Mouse (Mus musculus) midbrain, embryonic 15.5 days (tissue): ENCODE data around the gene Bcl3. TPM values are rescaled to one million over a fixed set of nuclear protein-coding genes. Genes with fewer than 3 reads are reported as not detected.

ENCODE experiments used
- ATAC-seq: fragments of 200-750 bp; cut with Nextera tagmentation; replicated peaks from 2 replicates; pipeline ENCODE4 v1.8.0; 2017; ENCODE audit warnings: moderate TSS enrichment
- H3K27ac ChIP-seq: fragments of 300-500 bp; sonication (generic); 2 replicates; pipeline ENCODE4 v1.5.1; 2015; ENCODE audit warnings: mild to moderate bottlenecking, inconsistent platforms
- H3K27me3 ChIP-seq: fragments of 300-500 bp; sonication (generic); replicated peaks from 2 replicates; pipeline ENCODE4 v1.6.1; 2015; ENCODE audit warnings: inconsistent platforms
- H3K36me3 ChIP-seq: fragments of 300-500 bp; sonication (generic); replicated peaks from 2 replicates; pipeline ENCODE4 v1.6.1; 2015; ENCODE audit warnings: inconsistent platforms
- H3K4me1 ChIP-seq: fragments of 300-500 bp; sonication (generic); 2 replicates; pipeline ENCODE4 v1.6.1; 2015; ENCODE audit warnings: inconsistent platforms
- H3K4me2 ChIP-seq: fragments of 300-500 bp; sonication (generic); 2 replicates; pipeline ENCODE4 v1.6.1; 2015; ENCODE audit warnings: inconsistent platforms, mild to moderate bottlenecking, moderate library complexity
- H3K4me3 ChIP-seq: fragments of 300-500 bp; sonication (generic); 2 replicates; pipeline ENCODE4 v1.5.1; 2015; ENCODE audit warnings: mild to moderate bottlenecking, inconsistent platforms
- H3K9ac ChIP-seq: fragments of 300-500 bp; sonication (generic); 2 replicates; pipeline ENCODE4 v1.6.1; 2015; ENCODE audit warnings: mild to moderate bottlenecking, inconsistent platforms
- H3K9me3 ChIP-seq: fragments of 300-500 bp; sonication (generic); 2 replicates; pipeline ENCODE4 v1.6.1; 2016; ENCODE audit warnings: inconsistent platforms
- WGBS: fragments of 180-500 bp; shearing (Covaris S2); methylation state at CpG from one replicate; pipeline ENCODE4 v1.1.7; 2015; ENCODE audit warnings: mixed read lengths; 5-methylcytosine and 5-hydroxymethylcytosine counted together
- polyA plus RNA-seq: library from polyadenylated mRNA; unstranded; fragments of >200 nt; fragmentation: Nextera tagmentation; extraction: Ambion mirVana; gene quantifications from 2 replicates; pipeline ENCODE4 v1.2.1, GENCODE M21; 2015

Gene Bcl3
- polyA plus RNA-seq: 0.89 and 1.7 TPM in 2 replicates

- H3K4me2 ChIP-seq: peak within 1 kb of the TSS; percentile 50
- no peak within 1 kb of the TSS for H3K9ac ChIP-seq
- no peaks in the 10 kb centered on the region for H3K9me3 ChIP-seq
- no peak for ATAC-seq
- H3K27ac ChIP-seq: no peak within 1 kb of the TSS
- peaks cover 39% of the 10 kb centered on the region for H3K27me3 ChIP-seq
- WGBS: 2% methylated on average over 36 of the region's 42 CpGs
- H3K4me3 ChIP-seq: peak within 1 kb of the TSS; percentile 26
- H3K36me3 ChIP-seq: no peaks in the 10 kb centered on the region
- H3K4me1 ChIP-seq: peaks cover 6% of the 10 kb centered on the region
Measured at GRCm38 (mm10) chr7:19822604-19823058, at the start of gene Bcl3. Bcl3 (minus strand) TSS chr7:19822770.

GRCm38 (mm10) chr7:19871943-19872601 is 49.5 kb upstream of the Bcl3 start:
- H3K9ac ChIP-seq: no peak overlapping the region
- no peaks in the 10 kb centered on the region for H3K4me1 ChIP-seq
- 47% methylated on average over 5 of the region's 5 CpGs for WGBS
- ATAC-seq: no peak
- H3K4me3 ChIP-seq: no peak overlapping the region
- H3K36me3 ChIP-seq: no peaks in the 10 kb centered on the region
- H3K27ac ChIP-seq: no peak overlapping the region
- H3K4me2 ChIP-seq: no peak overlapping the region
- no peaks in the 10 kb centered on the region for H3K27me3 ChIP-seq
- H3K9me3 ChIP-seq: no peaks in the 10 kb centered on the region

GRCm38 (mm10) chr7:19871137-19871621 is 48.6 kb upstream of the Bcl3 start:
- 72% methylated on average over 10 of the region's 10 CpGs for WGBS
- Histone ChIP-seq H3K36me3 (no peaks in the 10 kb centered on the region), H3K27ac (no peak overlapping the region), H3K9me3 (no peaks in the 10 kb centered on the region), H3K4me1 (no peaks in the 10 kb centered on the region), H3K27me3 (no peaks in the 10 kb centered on the region), H3K4me3 (no peak overlapping the region), H3K4me2 (no peak overlapping the region), H3K9ac (no peak overlapping the region)
- ATAC-seq: no peak

GRCm38 (mm10) chr7:19867751-19868399 is 45.3 kb upstream of the Bcl3 start:
- WGBS: 90% methylated on average over 16 of the region's 16 CpGs
- ATAC-seq: no peak

GRCm38 (mm10) chr7:19866490-19866889 is 43.9 kb upstream of the Bcl3 start:
- Histone ChIP-seq H3K27me3 (no peaks in the 10 kb centered on the region), H3K9me3 (no peaks in the 10 kb centered on the region), H3K36me3 (no peaks in the 10 kb centered on the region), H3K4me3 (no peak overlapping the region), H3K4me1 (no peaks in the 10 kb centered on the region), H3K27ac (no peak overlapping the region), H3K9ac (no peak overlapping the region), H3K4me2 (no peak overlapping the region)
- 91% methylated on average over 6 of the region's 6 CpGs for WGBS
- no peak for ATAC-seq

More at GRCm38 (mm10) chr7:19867751-19868399, 45.3 kb upstream of the Bcl3 start:
- H3K4me2 ChIP-seq: no peak overlapping the region
- H3K36me3 ChIP-seq: no peaks in the 10 kb centered on the region
- H3K9me3 ChIP-seq: no peaks in the 10 kb centered on the region
- H3K4me1 ChIP-seq: no peaks in the 10 kb centered on the region
- H3K27me3 ChIP-seq: no peaks in the 10 kb centered on the region
- H3K4me3 ChIP-seq: no peak overlapping the region
- no peak overlapping the region for H3K9ac ChIP-seq
- H3K27ac ChIP-seq: no peak overlapping the region

- H3K9me3 ChIP-seq: no peaks in the 10 kb centered on the region
- H3K9ac ChIP-seq: no peak overlapping the region
- H3K27ac ChIP-seq: no peak overlapping the region
- no peaks in the 10 kb centered on the region for H3K4me1 ChIP-seq
- H3K36me3 ChIP-seq: no peaks in the 10 kb centered on the region
- no peaks in the 10 kb centered on the region for H3K27me3 ChIP-seq
- ATAC-seq: no peak
- 81% methylated on average over 8 of the region's 8 CpGs for WGBS
- no peak overlapping the region for H3K4me2 ChIP-seq
- H3K4me3 ChIP-seq: no peak overlapping the region
Measured at GRCm38 (mm10) chr7:19865246-19866036, 42.9 kb upstream of the Bcl3 start.

GRCm38 (mm10) chr7:19864241-19864640 is 41.7 kb upstream of the Bcl3 start:
- no peaks in the 10 kb centered on the region for H3K36me3 ChIP-seq
- no peak; the same call in 1 of the 2 replicates for ATAC-seq
- no peaks in the 10 kb centered on the region for H3K27me3 ChIP-seq
- H3K4me2 ChIP-seq: no peak overlapping the region
- H3K4me1 ChIP-seq: no peaks in the 10 kb centered on the region
- no peak overlapping the region for H3K27ac ChIP-seq
- no peak overlapping the region for H3K9ac ChIP-seq
- H3K9me3 ChIP-seq: no peaks in the 10 kb centered on the region
- WGBS: 36% methylated on average over 2 of the region's 2 CpGs
- H3K4me3 ChIP-seq: no peak overlapping the region

GRCm38 (mm10) chr7:19861199-19861598 is 38.6 kb upstream of the Bcl3 start, which contains the start of gene Ceacam16:
Ceacam16 (minus strand) TSS chr7:19861299.
- no peaks in the 10 kb centered on the region for H3K9me3 ChIP-seq
- no peaks in the 10 kb centered on the region for H3K27me3 ChIP-seq
- no peak within 1 kb of the TSS for H3K9ac ChIP-seq
- no peak within 1 kb of the TSS for H3K4me2 ChIP-seq
- no peak within 1 kb of the TSS for H3K4me3 ChIP-seq
- 83% methylated on average over 9 of the region's 9 CpGs for WGBS
- H3K36me3 ChIP-seq: no peaks in the 10 kb centered on the region
- ATAC-seq: no peak
- H3K4me1 ChIP-seq: no peaks in the 10 kb centered on the region
- no peak within 1 kb of the TSS for H3K27ac ChIP-seq

- no peak overlapping the region for H3K4me3 ChIP-seq
- H3K27ac ChIP-seq: no peak overlapping the region
- no peaks in the 10 kb centered on the region for H3K27me3 ChIP-seq
- no peaks in the 10 kb centered on the region for H3K36me3 ChIP-seq
- no peaks in the 10 kb centered on the region for H3K9me3 ChIP-seq
- ATAC-seq: no peak
- no peak overlapping the region for H3K9ac ChIP-seq
- H3K4me1 ChIP-seq: no peaks in the 10 kb centered on the region
- 75% methylated on average over 10 of the region's 10 CpGs for WGBS
- no peak overlapping the region for H3K4me2 ChIP-seq
Measured at GRCm38 (mm10) chr7:19859740-19860139, 37.2 kb upstream of the Bcl3 start.

GRCm38 (mm10) chr7:19856283-19856682 is 33.7 kb upstream of the Bcl3 start:
- H3K9ac ChIP-seq: no peak overlapping the region
- 86% methylated on average over 6 of the region's 6 CpGs for WGBS
- H3K4me2 ChIP-seq: no peak overlapping the region
- H3K36me3 ChIP-seq: no peaks in the 10 kb centered on the region
- H3K27ac ChIP-seq: no peak overlapping the region
- H3K27me3 ChIP-seq: no peaks in the 10 kb centered on the region
- no peak for ATAC-seq
- no peak overlapping the region for H3K4me3 ChIP-seq
- H3K4me1 ChIP-seq: no peaks in the 10 kb centered on the region
- H3K9me3 ChIP-seq: no peaks in the 10 kb centered on the region

GRCm38 (mm10) chr7:19855663-19856062 is 33.1 kb upstream of the Bcl3 start:
- 88% methylated on average over 5 of the region's 5 CpGs for WGBS
- Histone ChIP-seq H3K9ac (no peak overlapping the region), H3K27me3 (peaks cover 5% of the 10 kb centered on the region), H3K4me3 (no peak overlapping the region), H3K36me3 (no peaks in the 10 kb centered on the region), H3K27ac (no peak overlapping the region), H3K4me2 (no peak overlapping the region), H3K9me3 (no peaks in the 10 kb centered on the region), H3K4me1 (no peaks in the 10 kb centered on the region)
- ATAC-seq: no peak

- peaks cover 7% of the 10 kb centered on the region for H3K27me3 ChIP-seq
- no peaks in the 10 kb centered on the region for H3K4me1 ChIP-seq
- no peaks in the 10 kb centered on the region for H3K9me3 ChIP-seq
- ATAC-seq: no peak
- H3K27ac ChIP-seq: no peak overlapping the region
- H3K9ac ChIP-seq: no peak overlapping the region
- H3K4me3 ChIP-seq: no peak overlapping the region
- no peak overlapping the region for H3K4me2 ChIP-seq
- WGBS: 91% methylated on average over 20 of the region's 20 CpGs
- no peaks in the 10 kb centered on the region for H3K36me3 ChIP-seq
Measured at GRCm38 (mm10) chr7:19853526-19853925, 31.0 kb upstream of the Bcl3 start.
